Mouse (Mus musculus) spleen, postnatal 4 days (tissue): ENCODE data around the gene Slc25a12.
A peak's percentile ranks its signal among the peaks of the same experiment; 100 is the strongest.
"Not testable (repeated sequence)": the region's sequence is repeated elsewhere in the genome, so short reads cannot be mapped to it uniquely, and the experiment has no call there.

Experiments
- DNase-seq, 2 experiments: peaks; one replicate each; pipeline ENCODE4 v3.0.0; 2022; ENCODE audit warnings: low spot score in 2 of 2

Slc25a12 gene

DNA sequence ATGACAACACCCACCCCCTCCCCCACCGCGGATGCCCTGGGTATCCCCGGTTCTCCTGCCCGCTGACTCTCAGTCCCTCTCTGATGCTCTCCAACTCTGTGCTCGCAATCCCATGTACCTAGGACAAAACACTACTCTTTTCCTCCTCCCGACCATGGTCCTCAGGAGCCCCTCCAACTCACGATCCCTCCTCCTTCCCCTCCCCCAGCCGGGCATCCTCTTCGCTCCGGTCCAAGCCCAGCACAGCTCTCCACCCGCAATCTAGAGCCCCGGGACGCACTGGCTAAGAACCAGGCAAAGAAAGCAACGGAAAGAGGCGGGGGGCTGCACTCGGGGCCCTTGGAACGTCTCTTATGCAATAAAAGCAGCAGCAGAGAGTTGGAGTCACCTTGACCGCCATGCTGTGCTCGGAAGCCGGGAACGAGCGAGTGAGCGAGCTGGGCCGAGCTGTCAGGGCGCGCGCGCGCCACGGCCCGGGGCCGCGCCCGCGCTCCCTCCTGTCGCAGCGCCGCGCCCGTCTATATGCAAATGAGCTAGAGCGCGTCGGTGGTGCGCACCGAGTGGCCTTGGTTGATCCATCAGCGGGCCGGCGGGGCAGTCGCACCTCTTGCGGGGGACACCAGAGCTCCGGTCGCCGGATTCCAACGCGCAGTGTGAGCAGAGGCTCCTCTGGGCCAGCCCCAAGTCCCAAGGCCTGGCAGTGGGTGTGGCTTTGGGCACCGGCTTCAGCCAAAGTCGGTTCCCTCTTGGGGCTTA lies at the start of gene Slc25a12:
Slc25a12 (minus strand) TSS at position 625 of the 756 bp plus-strand sequence.
- peak; percentile 82 to 91 for DNase-seq

DNA sequence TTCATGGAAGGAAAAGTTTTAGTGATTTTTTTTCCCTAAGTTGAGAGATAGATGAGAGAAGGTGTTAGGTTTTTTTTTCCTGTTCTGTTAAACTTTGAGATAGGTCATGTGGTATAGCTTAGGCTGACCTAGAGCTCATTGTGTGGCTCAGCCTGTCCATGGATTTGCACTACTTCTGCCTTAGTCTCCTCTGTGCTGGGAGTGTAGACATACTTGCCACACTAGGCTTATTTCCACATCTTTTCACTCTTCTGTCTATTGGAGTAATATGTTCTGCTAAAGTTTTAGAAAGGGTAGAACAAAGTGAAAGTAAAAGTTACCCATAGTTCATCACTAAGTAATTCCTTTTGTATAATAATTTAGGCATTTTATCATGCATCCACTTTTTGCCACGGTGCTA lies 38.1 kb upstream of the Slc25a12 start:
- no peak for DNase-seq

DNA sequence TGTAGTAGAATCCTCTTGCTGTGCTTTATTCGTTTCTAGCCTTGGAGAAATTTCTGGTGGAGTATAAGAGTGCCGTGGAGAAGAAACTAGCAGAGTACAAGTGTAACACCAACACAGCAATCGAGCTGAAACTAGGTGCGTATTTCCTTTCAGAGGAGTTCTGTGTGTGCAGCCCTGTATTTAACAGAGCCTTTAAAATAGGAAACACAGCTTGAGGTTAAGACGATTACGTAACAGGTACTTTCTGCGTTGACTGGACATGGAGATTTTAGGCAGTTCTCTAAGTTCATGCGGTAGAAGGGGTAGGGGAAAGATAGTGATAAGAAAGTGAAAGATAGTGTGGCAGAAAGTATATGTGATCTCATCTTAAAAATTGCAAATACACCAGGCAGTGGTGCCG lies 22.3 kb upstream of the Slc25a12 start:
- no peak for DNase-seq

DNA sequence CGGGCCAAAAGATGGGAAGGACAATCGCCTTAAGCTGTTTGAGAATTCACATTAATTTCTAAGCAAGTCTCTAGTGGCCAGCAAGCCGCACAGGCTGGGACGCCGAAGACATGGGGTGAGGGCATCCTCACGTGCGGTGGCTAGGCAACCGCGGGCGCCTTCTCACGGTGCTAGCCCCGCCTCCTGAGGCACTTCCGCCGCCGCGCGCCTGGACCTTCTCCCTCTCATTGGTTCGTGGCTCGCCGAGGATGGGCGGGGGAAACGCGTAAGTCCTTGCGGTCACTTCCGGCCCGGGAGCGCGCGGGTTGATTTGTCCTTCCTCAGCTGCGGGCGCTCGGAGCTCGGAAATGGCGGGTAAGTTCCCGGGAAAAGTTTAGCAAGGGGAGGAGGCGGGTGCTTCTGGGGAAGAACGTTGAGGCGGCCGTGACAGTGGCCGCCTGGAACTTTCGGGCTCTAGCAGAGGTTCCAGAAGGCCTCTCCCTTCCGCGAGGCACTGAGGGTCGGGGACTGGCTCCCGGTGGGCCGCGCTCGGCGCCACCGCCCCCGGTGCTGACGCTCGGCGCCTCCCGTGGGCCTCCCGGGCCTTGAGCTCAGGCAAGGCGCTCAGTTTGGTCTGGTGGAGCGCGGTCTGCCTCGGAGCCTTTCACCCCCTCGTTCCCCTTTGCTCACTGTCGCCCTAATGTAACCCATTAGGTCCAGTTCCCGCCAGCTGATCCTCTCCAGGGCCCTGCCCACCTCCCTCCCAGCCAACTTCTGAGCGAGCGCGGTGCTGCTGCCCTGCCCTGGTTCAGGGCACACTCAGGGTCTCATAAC lies 21.6 kb upstream of the Slc25a12 start, which contains the start of gene Hat1:
Hat1 (plus strand) TSS at position 8 of the 813 bp plus-strand sequence.
- DNase-seq = peak; percentile 94 to 98

DNA sequence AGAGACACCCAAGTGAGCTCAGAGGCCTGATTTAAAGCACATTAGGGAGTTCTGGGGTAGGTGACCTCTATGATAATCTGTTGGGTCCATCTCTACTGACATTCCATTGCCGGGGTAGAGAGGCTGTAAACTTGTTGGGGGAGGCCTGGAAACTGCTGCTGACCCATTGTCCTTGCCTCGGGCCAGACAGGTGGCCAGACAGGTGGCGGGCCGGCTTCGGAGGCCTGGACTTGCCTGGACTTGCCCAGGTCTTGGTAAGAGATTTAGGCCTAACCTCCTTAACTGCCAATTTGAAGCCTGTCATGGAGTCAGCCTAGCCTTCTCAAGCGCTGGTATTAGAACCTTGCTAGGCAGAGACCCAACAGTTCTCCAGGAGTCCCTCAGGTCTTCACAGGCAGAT lies 20.2 kb upstream of the Slc25a12 start:
- no peak for DNase-seq

DNA sequence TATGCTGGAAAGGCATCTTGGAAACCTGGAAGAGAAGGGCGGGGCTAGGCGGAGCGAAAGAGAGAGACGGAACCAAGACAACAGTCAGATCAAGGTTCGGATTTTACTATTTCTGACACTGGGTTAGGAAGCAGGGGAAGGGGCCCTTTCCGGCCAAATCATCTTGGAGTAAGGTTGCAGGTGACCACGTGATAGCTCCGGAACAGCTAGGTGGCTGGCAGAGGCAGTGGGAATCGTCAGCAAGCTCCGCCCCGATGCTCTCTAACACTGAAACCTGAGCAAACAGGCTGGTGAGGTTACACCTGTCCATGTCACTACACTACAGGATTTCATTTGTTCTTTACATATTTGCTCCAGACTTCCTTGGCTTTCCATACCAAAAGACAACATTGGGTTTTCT lies 16.3 kb upstream of the Slc25a12 start:
- no peak for DNase-seq

DNA sequence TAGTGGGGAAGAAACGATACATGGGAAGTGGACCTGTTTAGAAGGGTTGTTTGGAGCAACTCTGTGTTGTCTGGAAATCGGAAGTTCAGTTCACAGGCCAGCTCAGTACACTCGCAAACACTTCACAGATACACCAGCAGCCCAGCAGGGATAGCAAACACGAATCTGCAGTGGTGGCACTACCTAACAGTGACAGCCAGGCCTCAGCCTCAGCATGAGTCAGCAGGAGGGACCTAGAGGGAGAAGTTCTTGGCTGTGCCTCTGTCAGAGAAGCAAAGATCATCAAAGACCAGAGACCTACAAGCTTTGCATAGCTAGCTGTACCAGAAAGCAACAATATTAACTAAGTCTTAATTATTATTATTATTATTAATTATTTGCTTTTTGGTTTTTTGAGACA lies 14.4 kb upstream of the Slc25a12 start:
- DNase-seq = no peak

DNA sequence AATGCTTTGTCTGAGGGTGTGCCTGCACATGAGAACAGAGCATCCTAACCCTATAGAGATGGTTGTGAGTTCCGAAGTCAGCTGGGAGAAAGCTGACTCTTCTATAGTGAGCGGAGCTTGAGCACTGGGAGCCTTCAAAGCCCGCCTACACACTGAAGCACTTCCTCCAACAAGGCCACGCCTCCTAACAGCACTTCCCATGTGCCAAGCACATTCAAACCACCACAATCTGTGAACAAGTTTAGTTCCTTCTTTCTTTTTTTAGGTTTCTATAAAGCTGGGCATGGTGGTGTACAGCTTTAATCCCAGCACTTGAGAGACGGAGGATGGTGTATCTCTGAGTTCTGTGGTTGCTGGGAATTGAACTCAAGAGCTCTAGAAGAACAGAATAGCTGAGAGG lies 9.9 kb upstream of the Slc25a12 start:
- no peak for DNase-seq

DNA sequence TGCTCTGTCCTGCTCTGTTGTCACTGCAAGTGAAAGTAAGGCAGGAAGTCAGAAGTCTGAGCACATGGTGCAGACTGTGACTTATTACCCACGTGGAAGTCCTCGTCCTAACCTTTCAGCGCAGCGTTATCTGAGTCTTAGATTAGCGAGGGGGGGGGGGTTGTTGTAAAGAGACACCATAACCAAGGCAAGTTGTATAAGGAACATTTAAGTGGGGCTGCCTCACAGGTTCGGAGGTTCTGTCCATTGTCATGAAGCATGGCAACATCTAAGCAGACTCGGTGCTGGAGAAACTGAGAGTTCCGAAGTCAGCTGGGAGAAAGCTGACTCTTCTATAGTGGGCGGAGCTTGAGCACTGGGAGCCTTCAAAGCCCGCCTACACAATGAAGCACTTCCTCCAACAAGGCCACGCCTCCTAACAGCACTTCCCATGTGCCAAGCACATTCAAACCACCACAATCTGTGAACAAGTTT lies 8.9 kb upstream of the Slc25a12 start:
- no peak for DNase-seq

DNA sequence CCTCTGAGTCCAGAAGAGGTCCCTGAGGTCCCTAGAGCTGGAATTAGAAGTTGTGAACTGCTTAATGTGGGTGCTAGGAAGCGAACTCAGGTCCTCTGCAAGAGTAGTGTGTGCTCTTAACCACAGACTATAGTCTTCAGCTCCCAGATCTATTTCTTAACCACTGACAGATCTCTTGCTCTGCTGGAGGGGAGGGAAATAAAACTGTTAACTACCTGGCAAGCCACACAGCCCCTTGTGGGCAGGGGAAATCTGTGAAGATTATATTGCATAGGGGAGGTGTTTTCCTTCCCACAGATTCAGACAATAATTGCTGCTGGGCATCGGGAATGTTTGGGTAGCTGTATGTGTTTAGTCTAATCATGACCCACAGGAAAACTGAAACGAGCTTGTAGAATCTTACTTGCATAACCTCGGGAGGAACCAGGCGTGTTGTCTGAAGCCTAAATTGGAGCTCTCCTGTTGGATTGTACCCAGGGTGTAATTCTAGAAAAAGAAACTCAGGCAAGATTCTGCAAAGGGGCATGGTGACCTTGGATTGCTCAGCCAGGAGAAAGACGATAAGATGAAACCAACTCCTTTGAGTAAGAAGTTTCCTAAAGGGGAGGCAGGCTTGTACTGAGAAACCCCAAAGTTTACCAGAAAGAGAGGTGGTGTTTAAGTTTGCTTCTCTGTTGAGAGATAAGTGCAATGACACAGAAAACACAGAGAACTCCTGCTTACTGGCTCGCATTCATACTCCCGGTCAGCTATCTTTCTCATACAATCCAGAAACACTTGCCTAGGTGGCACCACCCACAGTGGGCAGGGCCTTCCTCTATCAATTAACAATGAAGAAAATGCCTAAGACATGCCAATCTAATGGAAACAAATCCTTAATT lies 7.0 kb upstream of the Slc25a12 start:
- no peak for DNase-seq

DNA sequence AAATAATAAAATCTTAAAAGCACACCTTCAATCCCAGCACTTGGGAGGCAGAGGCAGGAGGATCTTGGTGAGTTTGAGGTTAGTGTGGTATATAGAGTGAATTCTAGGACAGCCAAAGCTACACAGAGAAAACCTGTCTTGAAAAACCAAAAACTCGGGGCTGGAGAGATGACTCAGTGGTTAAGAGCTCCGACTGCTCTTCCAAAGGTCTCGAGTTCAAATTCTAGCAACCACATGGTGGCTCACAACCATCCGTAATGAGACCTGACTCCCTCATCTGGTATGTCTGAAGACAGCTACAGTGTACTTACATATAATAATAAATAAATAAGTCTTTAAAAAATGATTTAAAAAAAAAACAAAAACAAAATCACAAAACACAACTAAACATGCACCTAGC lies 4.7 kb upstream of the Slc25a12 start:
- DNase-seq = not testable (repeated sequence)

DNA sequence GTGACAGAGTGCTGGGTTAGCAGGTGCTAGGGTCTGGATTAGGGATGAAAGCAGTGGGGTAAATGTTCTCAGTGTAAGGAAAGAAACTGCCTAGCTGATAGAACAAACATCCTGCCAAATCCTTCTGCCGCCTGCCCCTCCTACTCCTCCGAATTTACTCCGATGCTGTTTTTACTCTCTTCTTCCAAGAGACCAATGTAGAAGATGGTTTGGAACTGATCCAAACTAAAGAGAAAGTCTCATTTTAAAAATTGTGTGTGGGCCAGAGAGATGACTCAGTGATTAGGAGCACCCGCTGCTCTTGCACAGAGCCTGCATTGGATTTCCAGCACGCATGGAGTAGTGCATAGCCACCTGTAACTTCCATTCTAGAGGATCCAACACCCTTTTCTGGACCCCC lies 4.2 kb upstream of the Slc25a12 start:
- DNase-seq = no peak

DNA sequence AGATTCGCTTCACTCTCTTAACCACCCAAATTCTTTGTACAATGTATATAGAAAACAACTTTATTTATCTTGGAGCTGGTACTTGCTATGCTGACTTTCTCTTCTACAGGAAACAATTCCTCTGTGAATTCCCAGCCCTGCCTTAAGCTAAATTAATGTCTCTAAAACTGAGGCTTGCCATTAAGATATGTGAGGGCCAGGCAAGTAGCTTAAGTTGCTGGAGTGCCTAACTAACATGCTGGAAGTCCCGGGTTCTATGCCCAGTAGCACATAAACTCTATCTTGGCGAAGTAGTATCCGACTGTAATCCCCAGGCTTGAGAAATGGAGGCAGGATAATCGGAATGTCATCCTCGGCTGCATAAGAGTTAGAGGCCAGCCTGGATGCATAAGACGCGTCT lies 537 bp upstream of the Slc25a12 start:
- DNase-seq = no peak

DNA sequence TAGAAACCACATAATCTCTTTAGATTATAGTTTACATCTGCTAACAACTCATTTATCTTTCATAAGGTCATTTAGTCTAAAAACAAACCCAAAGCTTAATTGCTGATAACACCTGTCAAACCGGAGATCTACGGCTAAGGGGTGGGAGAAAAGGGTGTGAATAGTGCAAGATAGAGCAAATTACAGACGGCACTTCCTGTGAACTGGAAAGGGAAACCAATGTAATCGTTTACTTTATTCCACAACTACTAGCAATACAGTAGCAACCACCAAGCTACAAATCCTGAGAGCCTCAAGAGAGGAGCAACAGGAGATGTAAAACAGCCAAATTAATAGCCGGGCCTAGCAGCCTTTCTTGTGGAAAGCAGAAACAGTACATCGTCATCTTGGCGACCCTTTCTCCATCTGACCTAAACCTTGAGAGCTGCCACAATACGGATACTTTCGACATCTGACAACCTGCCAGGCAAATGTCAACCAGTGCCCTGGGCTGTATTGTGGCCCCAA lies 878 bp downstream of the Slc25a12 start:
- DNase-seq = no peak

DNA sequence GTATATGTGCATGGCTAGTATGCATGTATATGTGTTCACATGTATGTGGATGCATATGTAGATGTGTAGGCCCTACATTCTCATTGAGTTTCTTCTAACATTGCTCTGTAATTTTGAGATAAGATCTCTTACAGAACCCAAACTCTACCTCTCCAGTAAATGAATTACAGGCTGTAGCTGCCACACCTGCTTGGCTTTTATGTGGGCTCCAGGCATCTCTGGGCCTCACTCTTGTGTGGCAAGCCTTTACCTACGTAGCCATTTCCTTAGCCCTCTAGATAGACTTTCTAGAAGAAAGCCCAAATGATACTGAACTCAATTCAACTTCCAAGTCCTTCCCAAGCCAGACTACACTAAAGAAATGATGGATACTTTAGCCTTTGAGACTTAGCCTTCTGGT lies 7.4 kb downstream of the Slc25a12 start:
- no peak for DNase-seq

DNA sequence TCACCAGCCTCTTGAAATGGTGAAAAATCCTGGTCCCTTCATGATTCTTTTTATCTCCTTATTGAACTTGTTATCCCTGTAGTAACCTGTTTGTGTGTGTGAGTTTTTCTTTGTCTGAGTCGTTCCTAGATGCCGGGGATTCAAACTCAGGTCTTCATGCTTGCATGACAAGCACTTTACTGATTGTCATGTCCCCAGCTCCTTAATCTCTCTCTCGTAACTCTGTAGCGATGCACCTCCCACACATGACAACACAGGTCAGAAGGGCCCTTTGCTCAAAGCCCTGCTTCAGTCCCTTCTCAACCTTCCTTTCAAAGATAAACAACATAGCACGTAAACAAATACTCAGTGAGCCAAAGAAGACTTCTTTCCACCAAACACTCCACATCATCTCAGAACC lies 9.2 kb downstream of the Slc25a12 start:
- DNase-seq = no peak

DNA sequence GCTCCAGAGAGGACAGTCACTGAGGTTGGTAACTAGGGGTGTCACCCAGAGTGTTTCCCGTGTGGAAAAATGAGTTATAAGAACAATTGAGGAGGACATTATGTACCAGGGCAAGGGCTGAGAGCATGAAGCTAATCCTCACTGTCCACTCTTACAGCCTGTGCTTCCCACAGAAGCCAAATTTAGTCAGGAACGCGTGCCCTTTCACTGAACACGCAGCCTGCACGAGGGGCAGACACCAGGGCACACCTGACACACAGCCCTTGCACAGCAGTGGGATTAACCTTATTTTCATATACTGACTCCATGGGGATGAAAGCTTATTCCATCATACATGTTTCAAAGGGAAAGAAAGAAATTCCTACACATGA lies 13.5 kb downstream of the Slc25a12 start:
- DNase-seq = no peak

DNA sequence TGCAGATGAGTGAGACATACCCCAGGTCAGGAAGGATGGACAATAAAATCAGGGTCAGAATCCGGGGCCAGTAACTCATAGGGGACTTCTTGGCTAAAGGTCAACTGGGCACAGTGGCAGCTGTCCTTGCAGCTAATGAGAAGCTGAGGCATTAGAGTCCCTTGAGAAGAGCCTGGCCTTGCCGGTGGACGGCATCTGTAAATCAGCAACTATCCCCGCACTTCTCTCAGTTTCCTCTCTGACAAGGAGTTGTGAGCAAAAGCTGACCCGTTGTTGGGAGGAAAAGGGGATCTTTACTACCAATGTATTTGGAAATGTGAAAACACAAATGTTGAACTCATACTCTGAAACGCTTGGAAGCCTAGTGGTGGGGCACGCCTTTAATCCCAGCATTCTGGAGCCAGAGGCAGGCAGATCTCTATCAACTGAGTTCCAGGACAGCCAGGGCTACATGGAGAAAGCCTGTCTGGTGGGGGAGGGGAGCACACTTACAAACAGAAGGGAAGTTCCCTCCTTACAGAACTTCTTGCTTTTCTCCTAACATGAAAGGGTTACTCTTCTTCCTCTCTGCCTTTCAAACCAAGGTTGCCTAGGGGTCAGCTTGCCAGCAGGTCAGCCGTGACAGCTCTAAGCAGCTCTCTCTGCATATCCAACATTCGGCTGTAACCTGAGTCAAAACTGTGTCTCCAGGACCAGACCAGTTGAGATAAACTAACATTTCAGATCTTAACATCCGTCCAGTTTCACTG lies 14.1 kb downstream of the Slc25a12 start:
- DNase-seq = no peak

DNA sequence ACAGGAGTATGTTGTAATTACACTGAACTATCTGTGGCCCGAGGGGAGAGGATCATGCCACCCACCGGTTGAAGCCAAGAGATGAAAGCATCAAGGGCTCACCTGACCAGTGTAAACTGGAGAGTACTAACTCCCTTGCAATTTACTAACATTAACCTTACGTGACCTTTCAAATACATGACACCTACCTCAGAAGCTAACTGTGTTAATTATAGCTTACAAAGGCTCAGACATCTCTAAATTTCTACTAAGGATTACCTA lies 15.9 kb downstream of the Slc25a12 start:
- no peak for DNase-seq

DNA sequence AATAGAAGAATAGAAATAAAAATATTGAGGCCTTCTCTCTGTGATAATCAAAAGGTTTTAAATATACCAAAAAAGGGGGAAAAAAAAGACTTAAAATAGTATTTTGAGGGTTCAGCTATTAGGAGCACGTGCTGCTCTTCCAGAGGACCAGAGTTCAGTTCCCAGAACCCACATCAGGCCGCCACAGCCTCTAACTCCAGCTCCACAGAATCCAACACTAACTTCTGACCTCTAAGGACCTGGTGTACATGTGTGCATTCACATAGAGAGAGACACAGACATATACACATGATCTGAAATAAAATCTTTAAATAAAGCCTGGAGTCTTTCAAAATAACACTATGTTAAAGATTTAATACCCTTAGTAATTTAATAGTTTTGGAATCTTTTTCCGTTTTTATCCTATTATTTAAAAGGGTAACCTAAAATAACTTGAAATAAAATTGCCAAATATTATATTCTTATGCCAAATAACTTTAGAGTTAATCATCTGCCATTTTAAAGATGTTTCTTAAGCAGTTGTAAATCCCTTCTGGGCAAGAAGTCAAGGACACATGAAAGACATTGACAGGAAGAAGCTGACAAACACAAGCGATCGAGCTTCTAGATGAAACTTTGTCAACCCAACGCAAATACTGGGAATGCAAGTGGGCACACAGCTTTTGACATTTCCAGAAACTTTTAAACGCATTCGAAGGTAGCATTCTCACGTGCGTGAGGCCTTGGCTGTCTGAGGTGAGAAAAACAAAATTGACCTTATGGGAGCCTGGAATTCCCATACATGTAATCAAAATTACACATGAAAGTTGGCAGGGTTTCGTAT lies 16.4 kb downstream of the Slc25a12 start:
- DNase-seq = no peak

DNA sequence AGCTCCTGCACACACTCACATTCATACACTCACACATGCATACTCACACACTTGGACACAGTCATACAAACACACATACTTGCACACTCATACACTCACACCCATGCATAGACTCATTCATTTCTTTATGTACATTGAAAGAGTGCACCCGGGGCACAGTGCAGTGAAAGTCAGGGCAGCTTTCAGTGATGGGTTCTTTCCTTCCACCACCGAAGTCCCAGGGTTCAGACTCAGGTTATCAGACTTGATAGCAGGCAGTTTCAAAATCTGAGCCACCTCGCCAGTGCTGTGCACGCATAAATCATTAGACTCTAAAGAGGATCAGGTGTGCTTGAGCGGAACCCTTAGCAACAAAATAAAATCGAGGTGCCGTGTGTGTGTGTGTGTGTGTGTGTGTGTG lies 17.4 kb downstream of the Slc25a12 start:
- DNase-seq = no peak
